Mouse (Mus musculus) liver, embryonic 16.5 days (tissue): ENCODE data around the gene Vps37b. TPM values are rescaled to one million over a fixed set of nuclear protein-coding genes. Genes with fewer than 3 reads are reported as not detected.

Experiments
- ATAC-seq: fragments of 200-750 bp; cut with Nextera tagmentation; 2 replicates; pipeline ENCODE4 v1.8.0; 2017; ENCODE audit warnings: low read depth, mild to moderate bottlenecking, moderate number of reproducible peaks, moderate library complexity
- H3K27ac ChIP-seq: fragments of 300-500 bp; sonication (generic); 2 replicates; pipeline ENCODE4 v1.5.1; 2014; ENCODE audit warnings: mild to moderate bottlenecking, low read length
- H3K27me3 ChIP-seq: fragments of 300-500 bp; sonication (generic); 2 replicates; pipeline ENCODE4 v1.6.1; 2014; ENCODE audit warnings: low read depth, low read length, mixed read lengths; ENCODE audit not compliant: control insufficient read depth, insufficient read depth
- H3K36me3 ChIP-seq: fragments of 300-500 bp; sonication (generic); 2 replicates; pipeline ENCODE4 v1.6.1; 2014; ENCODE audit warnings: mild to moderate bottlenecking; ENCODE audit not compliant: control insufficient read depth, insufficient read depth
- H3K4me1 ChIP-seq: fragments of 300-500 bp; sonication (generic); 2 replicates; pipeline ENCODE4 v1.6.1; 2014; ENCODE audit warnings: low read depth, low read length, mixed read lengths; ENCODE audit not compliant: control insufficient read depth
- H3K4me2 ChIP-seq: fragments of 300-500 bp; sonication (generic); 2 replicates; pipeline ENCODE4 v1.6.1; 2014; ENCODE audit warnings: low read depth, low read length, mixed read lengths
- H3K4me3 ChIP-seq: fragments of 300-500 bp; sonication (generic); 2 replicates; pipeline ENCODE4 v1.5.1; 2014; ENCODE audit warnings: low read depth, mild to moderate bottlenecking, low read length
- H3K9ac ChIP-seq: fragments of 300-500 bp; sonication (generic); 2 replicates; pipeline ENCODE4 v1.6.1; 2014; ENCODE audit warnings: low read depth, low read length
- H3K9me3 ChIP-seq: fragments of 300-500 bp; sonication (generic); replicated peaks from 2 replicates; pipeline ENCODE4 v1.6.1; 2016; ENCODE audit warnings: low read length; ENCODE audit not compliant: control insufficient read depth
- WGBS: fragments of 180-500 bp; shearing (Covaris S2); extraction: QIAGEN DNeasy Blood & Tissue Kit; methylation state at CpG from one replicate; pipeline ENCODE4 v1.1.7; 2014; ENCODE audit not compliant: insufficient replicate concordance; 5-methylcytosine and 5-hydroxymethylcytosine counted together
- polyA plus RNA-seq: library from polyadenylated mRNA; unstranded; fragments of >200 nt; fragmentation: Nextera tagmentation; extraction: Ambion mirVana; gene quantifications from 2 replicates; pipeline ENCODE4 v1.2.1, GENCODE M21; 2015

Gene Vps37b
- polyA plus RNA-seq, 1 experiment from 2014 or later = 16.3 TPM

GRCm38 (mm10) chr5:123977231-123977630, 54.8 kb downstream of the Vps37b start:
- Histone ChIP-seq H3K9ac (no peak overlapping the region), H3K4me2 (peak overlapping the region; percentile 24), H3K36me3 (no peaks in the 10 kb centered on the region), H3K4me1 (peaks cover 36% of the 10 kb centered on the region), H3K27me3 (peaks cover 20% of the 10 kb centered on the region), H3K27ac (peak overlapping the region; percentile 57), H3K9me3 (no peaks in the 10 kb centered on the region), H3K4me3 (no peak overlapping the region)
- ATAC-seq = 0 out of 2 replicates have a peak, but pooled peaks have one; percentile 11
- WGBS = 60% methylated on average over 3 of the region's 3 CpGs

GRCm38 (mm10) chr5:123975668-123976180, 56.3 kb downstream of the Vps37b start:
- peak overlapping the region; percentile 73 for H3K4me3 ChIP-seq
- H3K27ac ChIP-seq = peak overlapping the region; percentile 54

GRCm38 (mm10) chr5:123974616-123975111, 57.4 kb downstream of the Vps37b start:
- 0 out of 2 replicates have a peak overlapping the region, but pooled peaks have one; percentile 7 for H3K9ac ChIP-seq
- H3K27me3 ChIP-seq = peaks cover 20% of the 10 kb centered on the region
- WGBS = 27% methylated on average over 11 of the region's 11 CpGs
- no peak for ATAC-seq
- peak overlapping the region; percentile 73 for H3K4me3 ChIP-seq
- peak overlapping the region; percentile 88 for H3K4me2 ChIP-seq
- H3K4me1 ChIP-seq = peaks cover 25% of the 10 kb centered on the region
- no peaks in the 10 kb centered on the region for H3K9me3 ChIP-seq
- no peaks in the 10 kb centered on the region for H3K36me3 ChIP-seq
- H3K27ac ChIP-seq = no peak overlapping the region; the same call in 1 of the 2 replicates

More at GRCm38 (mm10) chr5:123975668-123976180, 56.3 kb downstream of the Vps37b start:
- peak overlapping the region; percentile 88 for H3K4me2 ChIP-seq
- 36% methylated on average over 6 of the region's 6 CpGs for WGBS
- peaks cover 20% of the 10 kb centered on the region for H3K27me3 ChIP-seq
- H3K4me1 ChIP-seq = peaks cover 30% of the 10 kb centered on the region
- no peak for ATAC-seq
- no peaks in the 10 kb centered on the region for H3K36me3 ChIP-seq
- peak overlapping the region; percentile 23 for H3K9ac ChIP-seq
- H3K9me3 ChIP-seq = no peaks in the 10 kb centered on the region

GRCm38 (mm10) chr5:123974179-123974485, 57.9 kb downstream of the Vps37b start:
- Histone ChIP-seq H3K9me3 (no peaks in the 10 kb centered on the region), H3K4me1 (peaks cover 22% of the 10 kb centered on the region)
- no peak for ATAC-seq

GRCm38 (mm10) chr5:123973299-123974178, 58.5 kb downstream of the Vps37b start, which contains the start of gene Hip1r:
Gene Hip1r (plus strand): TSS chr5:123973628.
- peak; percentile 89 for ATAC-seq
- H3K9me3 ChIP-seq = no peaks in the 10 kb centered on the region
- peak within 1 kb of the TSS; percentile 88 for H3K4me2 ChIP-seq
- peak within 1 kb of the TSS; percentile 75 for H3K9ac ChIP-seq
- peaks cover 20% of the 10 kb centered on the region for H3K27me3 ChIP-seq
- no peaks in the 10 kb centered on the region for H3K36me3 ChIP-seq
- WGBS = under 1% methylated on average over 100 of the region's 106 CpGs
- H3K4me3 ChIP-seq = peak within 1 kb of the TSS; percentile 73
- H3K27ac ChIP-seq = peak within 1 kb of the TSS; percentile 79
- H3K4me1 ChIP-seq = peaks cover 20% of the 10 kb centered on the region

More at GRCm38 (mm10) chr5:123974179-123974485, 57.9 kb downstream of the Vps37b start:
- H3K9ac ChIP-seq = peak overlapping the region; percentile 75
- peaks cover 20% of the 10 kb centered on the region for H3K27me3 ChIP-seq
- H3K27ac ChIP-seq = peak overlapping the region; percentile 79
- WGBS = under 1% methylated on average over 14 of the region's 14 CpGs
- peak overlapping the region; percentile 73 for H3K4me3 ChIP-seq
- no peaks in the 10 kb centered on the region for H3K36me3 ChIP-seq
- peak overlapping the region; percentile 88 for H3K4me2 ChIP-seq

GRCm38 (mm10) chr5:123972453-123972852, 59.6 kb downstream of the Vps37b start:
- Histone ChIP-seq H3K4me2 (no peak overlapping the region), H3K4me1 (peaks cover 10% of the 10 kb centered on the region), H3K9ac (no peak overlapping the region), H3K27me3 (peaks cover 20% of the 10 kb centered on the region), H3K4me3 (no peak overlapping the region), H3K27ac (no peak overlapping the region), H3K36me3 (no peaks in the 10 kb centered on the region), H3K9me3 (no peaks in the 10 kb centered on the region)
- ATAC-seq = no peak
- 63% methylated on average over 6 of the region's 6 CpGs for WGBS

- Histone ChIP-seq H3K9me3 (no peaks in the 10 kb centered on the region), H3K4me1 (peaks cover 7% of the 10 kb centered on the region), H3K4me3 (no peak overlapping the region), H3K9ac (no peak overlapping the region), H3K36me3 (no peaks in the 10 kb centered on the region), H3K27me3 (peaks cover 16% of the 10 kb centered on the region), H3K4me2 (no peak overlapping the region), H3K27ac (no peak overlapping the region)
- no peak for ATAC-seq
- 58% methylated on average over 4 of the region's 4 CpGs for WGBS
Observed at GRCm38 (mm10) chr5:123970576-123970975, 61.5 kb downstream of the Vps37b start.

- H3K4me3 ChIP-seq = no peak overlapping the region
- no peak overlapping the region for H3K4me2 ChIP-seq
- H3K9me3 ChIP-seq = no peaks in the 10 kb centered on the region
- peaks cover 11% of the 10 kb centered on the region for H3K4me1 ChIP-seq
- peaks cover 16% of the 10 kb centered on the region for H3K27me3 ChIP-seq
- no peak overlapping the region for H3K9ac ChIP-seq
- H3K27ac ChIP-seq = no peak overlapping the region
- no peaks in the 10 kb centered on the region for H3K36me3 ChIP-seq
- 64% methylated on average over 8 of the region's 8 CpGs for WGBS
- no peak for ATAC-seq
Observed at GRCm38 (mm10) chr5:123969216-123969615, 62.9 kb downstream of the Vps37b start.

GRCm38 (mm10) chr5:123968468-123968867, 63.6 kb downstream of the Vps37b start:
- no peaks in the 10 kb centered on the region for H3K9me3 ChIP-seq
- H3K27ac ChIP-seq = no peak overlapping the region
- H3K4me1 ChIP-seq = peaks cover 11% of the 10 kb centered on the region; the same call in 1 of the 2 replicates
- H3K36me3 ChIP-seq = no peaks in the 10 kb centered on the region
- H3K9ac ChIP-seq = no peak overlapping the region
- H3K4me3 ChIP-seq = no peak overlapping the region
- no peak overlapping the region for H3K4me2 ChIP-seq
- peak; percentile 46; the same call in 1 of the 2 replicates for ATAC-seq
- peaks cover 9% of the 10 kb centered on the region for H3K27me3 ChIP-seq
- WGBS = 65% methylated on average over 5 of the region's 5 CpGs
